Mouse (Mus musculus): ENCODE measurements around the gene Tom1. TPM values are rescaled to one million over a fixed set of nuclear protein-coding genes. Genes with fewer than 3 reads are reported as not detected.

Tom1 gene
- polyA plus RNA-seq, 1 experiment from 2014 or later, result 24.9 TPM

DNA sequence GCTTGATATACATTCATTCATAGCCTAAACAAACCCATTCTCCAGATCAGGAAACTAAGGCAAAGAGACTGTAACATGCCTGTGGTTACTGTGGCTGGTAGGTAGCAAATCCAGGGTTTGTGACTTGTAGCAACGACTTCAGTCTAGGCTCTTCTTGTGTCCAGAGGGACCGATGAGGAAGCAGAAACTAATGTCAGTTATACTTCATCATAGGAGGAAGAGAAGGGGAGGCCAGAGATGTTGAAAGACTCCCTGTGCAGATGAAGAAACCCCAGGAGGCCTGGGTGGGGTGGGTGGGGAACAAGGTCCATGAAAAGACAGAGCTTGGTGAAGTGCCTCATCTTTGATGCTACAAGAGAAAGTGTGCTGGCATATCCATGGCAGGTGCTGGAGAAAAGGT, 22.2 kb downstream of the Tom1 start:
- H3K27ac ChIP-seq (replicated peaks; ENCODE audit: low read depth, low read length), result no peak overlapping the region
- H3K27me3 ChIP-seq (ENCODE audit: control insufficient read depth, insufficient read depth, low read length), result no peaks in the 10 kb centered on the region
- DNase-seq, result no peak
- no peak overlapping the region for H3K9ac ChIP-seq (replicated peaks; ENCODE audit: low read length)
- peaks cover 6% of the 10 kb centered on the region; the same call in 1 of the 2 replicates for H3K36me3 ChIP-seq (ENCODE audit: control insufficient read depth, insufficient read depth, low read length)
- WGBS, result 96% methylated on average over 2 of the region's 2 CpGs
- no peak overlapping the region for H3K4me3 ChIP-seq (replicated peaks; ENCODE audit: low read depth, low read length)
- H3K9me3 ChIP-seq (ENCODE audit: control insufficient read depth, low read length), result no peaks in the 10 kb centered on the region
- no peaks in the 10 kb centered on the region for H3K4me1 ChIP-seq (ENCODE audit: control insufficient read depth, insufficient read depth, low read length)
- ATAC-seq (ENCODE audit: low FRiP score, low TSS enrichment), result no peak
- H3K4me2 ChIP-seq (ENCODE audit: low read length), result no peak overlapping the region

DNA sequence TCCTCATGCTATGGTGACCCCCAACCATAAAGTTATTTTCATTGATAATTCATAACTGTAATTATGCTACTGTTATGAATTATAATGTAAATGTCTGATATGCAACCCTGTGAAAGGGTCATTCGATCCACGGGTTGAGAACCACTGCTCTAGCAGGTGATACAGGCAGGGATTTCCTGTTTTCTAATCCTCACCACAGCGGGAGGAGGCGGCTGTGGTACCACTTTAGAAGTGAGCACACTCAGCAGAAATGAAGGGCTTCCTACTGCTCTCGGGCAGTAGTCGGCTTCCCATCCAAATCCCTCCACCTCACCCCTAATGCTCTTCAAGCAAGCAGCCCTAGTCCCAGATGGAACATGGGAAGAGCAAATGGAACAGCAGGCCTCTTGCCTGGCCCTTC, 26.5 kb downstream of the Tom1 start:
- Histone ChIP-seq H3K27me3 (ENCODE audit: control insufficient read depth, insufficient read depth, low read length) (no peaks in the 10 kb centered on the region), H3K4me2 (ENCODE audit: low read length) (no peak overlapping the region), H3K9me3 (ENCODE audit: control insufficient read depth, low read length) (no peaks in the 10 kb centered on the region), H3K4me1 (ENCODE audit: control insufficient read depth, insufficient read depth, low read length) (no peaks in the 10 kb centered on the region), H3K36me3 (ENCODE audit: control insufficient read depth, insufficient read depth, low read length) (peaks cover 2% of the 10 kb centered on the region; the same call in 1 of the 2 replicates), H3K4me3 (replicated peaks; ENCODE audit: low read depth, low read length) (no peak overlapping the region), H3K9ac (replicated peaks; ENCODE audit: low read length) (no peak overlapping the region), H3K27ac (replicated peaks; ENCODE audit: low read depth, low read length) (no peak overlapping the region)
- DNase-seq (no peak), ATAC-seq (ENCODE audit: low FRiP score, low TSS enrichment) (no peak)
- 84% methylated on average over 6 of the region's 6 CpGs for WGBS

GRCm38 (mm10) chr8:75060815-75061214, 27.3 kb downstream of the Tom1 start:
- DNase-seq (no peak), ATAC-seq (ENCODE audit: low FRiP score, low TSS enrichment) (no peak)
- H3K4me3 ChIP-seq (replicated peaks; ENCODE audit: low read depth, low read length), result no peak overlapping the region
- H3K36me3 ChIP-seq (ENCODE audit: control insufficient read depth, insufficient read depth, low read length), result peaks cover 5% of the 10 kb centered on the region; the same call in 1 of the 2 replicates
- no peaks in the 10 kb centered on the region for H3K9me3 ChIP-seq (ENCODE audit: control insufficient read depth, low read length)
- H3K27me3 ChIP-seq (ENCODE audit: control insufficient read depth, insufficient read depth, low read length), result no peaks in the 10 kb centered on the region
- H3K4me2 ChIP-seq (ENCODE audit: low read length), result no peak overlapping the region
- H3K27ac ChIP-seq (replicated peaks; ENCODE audit: low read depth, low read length), result no peak overlapping the region
- 93% methylated on average over 2 of the region's 2 CpGs for WGBS
- H3K4me1 ChIP-seq (ENCODE audit: control insufficient read depth, insufficient read depth, low read length), result no peaks in the 10 kb centered on the region
- H3K9ac ChIP-seq (replicated peaks; ENCODE audit: low read length), result no peak overlapping the region

DNA sequence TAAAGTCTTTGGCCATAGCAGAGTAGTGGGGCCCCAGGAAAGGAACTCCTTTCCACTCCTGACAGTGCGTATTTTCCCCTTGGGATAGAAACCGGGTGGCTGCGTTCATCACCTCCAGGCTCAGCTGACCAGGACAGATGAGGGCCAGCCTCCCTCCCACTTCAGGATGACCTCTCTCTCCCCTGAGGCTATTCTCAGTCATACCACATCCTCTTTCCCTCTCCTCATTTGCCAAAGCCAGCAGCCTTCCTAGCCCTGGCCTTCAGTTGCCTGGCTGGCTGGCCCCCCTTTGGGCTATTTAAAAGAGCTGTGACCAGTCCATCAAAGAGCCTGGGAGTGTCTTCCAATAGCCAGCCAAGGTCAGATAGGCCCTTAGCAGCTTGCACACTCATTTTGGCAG, 29.8 kb downstream of the Tom1 start:
- Histone ChIP-seq H3K27ac (replicated peaks; ENCODE audit: low read depth, low read length) (no peak overlapping the region), H3K4me3 (replicated peaks; ENCODE audit: low read depth, low read length) (no peak overlapping the region), H3K27me3 (ENCODE audit: control insufficient read depth, insufficient read depth, low read length) (no peaks in the 10 kb centered on the region), H3K9me3 (ENCODE audit: control insufficient read depth, low read length) (no peaks in the 10 kb centered on the region), H3K4me2 (ENCODE audit: low read length) (no peak overlapping the region), H3K36me3 (ENCODE audit: control insufficient read depth, insufficient read depth, low read length) (peaks cover 5% of the 10 kb centered on the region; the same call in 1 of the 2 replicates), H3K4me1 (ENCODE audit: control insufficient read depth, insufficient read depth, low read length) (no peaks in the 10 kb centered on the region), H3K9ac (replicated peaks; ENCODE audit: low read length) (no peak overlapping the region)
- WGBS, result 86% methylated on average over 3 of the region's 3 CpGs
- no peak for DNase-seq
- ATAC-seq (ENCODE audit: low FRiP score, low TSS enrichment), result no peak

DNA sequence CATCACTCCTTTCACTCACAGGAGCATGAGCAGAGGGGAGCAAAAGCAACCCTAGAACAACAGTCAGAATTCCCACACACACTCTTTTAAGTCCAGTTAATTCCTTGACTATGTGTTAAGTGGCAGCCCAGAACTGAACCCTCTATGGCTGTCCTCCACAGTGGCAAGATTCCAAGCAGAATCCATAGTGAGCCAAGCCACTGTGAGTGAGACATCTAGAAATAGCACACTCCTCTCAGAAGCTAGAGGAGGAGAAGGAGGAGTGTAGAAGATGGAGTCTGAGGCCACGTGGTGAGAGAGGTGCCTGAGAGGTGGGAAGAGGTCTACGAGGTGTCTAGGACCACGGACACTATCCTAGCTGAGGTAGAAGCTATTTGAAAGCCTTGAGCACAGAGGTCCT, 31.3 kb downstream of the Tom1 start:
- no peak overlapping the region for H3K4me3 ChIP-seq (replicated peaks; ENCODE audit: low read depth, low read length)
- no peaks in the 10 kb centered on the region for H3K9me3 ChIP-seq (ENCODE audit: control insufficient read depth, low read length)
- H3K9ac ChIP-seq (replicated peaks; ENCODE audit: low read length), result no peak overlapping the region
- no peak overlapping the region for H3K27ac ChIP-seq (replicated peaks; ENCODE audit: low read depth, low read length)
- 89% methylated on average over 3 of the region's 3 CpGs for WGBS
- H3K27me3 ChIP-seq (ENCODE audit: control insufficient read depth, insufficient read depth, low read length), result no peaks in the 10 kb centered on the region
- DNase-seq (no peak), ATAC-seq (ENCODE audit: low FRiP score, low TSS enrichment) (no peak)
- no peaks in the 10 kb centered on the region for H3K4me1 ChIP-seq (ENCODE audit: control insufficient read depth, insufficient read depth, low read length)
- no peak overlapping the region for H3K4me2 ChIP-seq (ENCODE audit: low read length)
- 0 out of 2 replicates have a peak, but pooled peaks cover 5% of the 10 kb centered on the region for H3K36me3 ChIP-seq (ENCODE audit: control insufficient read depth, insufficient read depth, low read length)

GRCm38 (mm10) chr8:75067287-75067686, 33.8 kb downstream of the Tom1 start:
- H3K36me3 ChIP-seq (ENCODE audit: control insufficient read depth, insufficient read depth, low read length), result 0 out of 2 replicates have a peak, but pooled peaks cover 3% of the 10 kb centered on the region
- ATAC-seq (ENCODE audit: low FRiP score, low TSS enrichment), result no peak
- no peaks in the 10 kb centered on the region for H3K9me3 ChIP-seq (ENCODE audit: control insufficient read depth, low read length)
- DNase-seq, result no peak
- no peaks in the 10 kb centered on the region for H3K27me3 ChIP-seq (ENCODE audit: control insufficient read depth, insufficient read depth, low read length)
- no peak overlapping the region for H3K4me2 ChIP-seq (ENCODE audit: low read length)
- WGBS, result 79% methylated on average over 6 of the region's 6 CpGs
- H3K4me1 ChIP-seq (ENCODE audit: control insufficient read depth, insufficient read depth, low read length), result no peaks in the 10 kb centered on the region
- H3K9ac ChIP-seq (replicated peaks; ENCODE audit: low read length), result no peak overlapping the region
- H3K4me3 ChIP-seq (replicated peaks; ENCODE audit: low read depth, low read length), result no peak overlapping the region
- H3K27ac ChIP-seq (replicated peaks; ENCODE audit: low read depth, low read length), result no peak overlapping the region

DNA sequence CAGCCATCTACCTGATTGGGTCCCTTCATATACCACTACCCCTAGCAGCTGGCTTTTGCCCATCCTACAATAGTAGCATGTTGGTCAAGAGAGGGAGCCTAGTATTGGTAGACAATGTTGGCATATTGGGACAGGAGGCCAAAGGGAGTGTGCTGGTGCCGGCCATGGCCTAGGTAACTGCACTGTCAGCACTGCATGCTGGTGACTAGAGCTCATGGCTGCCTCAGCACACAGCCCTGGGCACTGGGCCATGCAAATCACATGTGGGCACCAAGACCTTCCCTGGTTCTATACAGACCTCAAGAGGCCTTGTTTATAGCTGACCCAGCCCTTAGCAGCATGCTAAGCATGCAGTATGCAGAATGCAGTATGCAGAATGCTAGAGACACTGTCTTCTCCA, 36.8 kb downstream of the Tom1 start:
- Histone ChIP-seq H3K4me1 (ENCODE audit: control insufficient read depth, insufficient read depth, low read length) (no peaks in the 10 kb centered on the region), H3K27me3 (ENCODE audit: control insufficient read depth, insufficient read depth, low read length) (no peaks in the 10 kb centered on the region), H3K27ac (replicated peaks; ENCODE audit: low read depth, low read length) (no peak overlapping the region), H3K4me3 (replicated peaks; ENCODE audit: low read depth, low read length) (no peak overlapping the region), H3K36me3 (ENCODE audit: control insufficient read depth, insufficient read depth, low read length) (0 out of 2 replicates have a peak, but pooled peaks cover 3% of the 10 kb centered on the region), H3K9ac (replicated peaks; ENCODE audit: low read length) (no peak overlapping the region), H3K9me3 (ENCODE audit: control insufficient read depth, low read length) (no peaks in the 10 kb centered on the region), H3K4me2 (ENCODE audit: low read length) (no peak overlapping the region)
- 84% methylated on average over 1 of the region's 1 CpGs for WGBS
- ATAC-seq (ENCODE audit: low FRiP score, low TSS enrichment) (no peak), DNase-seq (no peak)

- DNase-seq (peak; percentile 92), ATAC-seq (ENCODE audit: low FRiP score, low TSS enrichment) (peak; percentile 70)
- Histone ChIP-seq H3K27me3 (ENCODE audit: control insufficient read depth, insufficient read depth, low read length) (no peaks in the 10 kb centered on the region), H3K4me1 (ENCODE audit: control insufficient read depth, insufficient read depth, low read length) (no peaks in the 10 kb centered on the region), H3K4me2 (ENCODE audit: low read length) (no peak overlapping the region), H3K36me3 (ENCODE audit: control insufficient read depth, insufficient read depth, low read length) (no peaks in the 10 kb centered on the region), H3K27ac (replicated peaks; ENCODE audit: low read depth, low read length) (no peak overlapping the region), H3K9ac (replicated peaks; ENCODE audit: low read length) (no peak overlapping the region), H3K9me3 (ENCODE audit: control insufficient read depth, low read length) (no peaks in the 10 kb centered on the region), H3K4me3 (replicated peaks; ENCODE audit: low read depth, low read length) (no peak overlapping the region)
- WGBS, result 27% methylated on average over 4 of the region's 4 CpGs
Observed at GRCm38 (mm10) chr8:75071627-75072346, 38.3 kb downstream of the Tom1 start.

- no peak overlapping the region for H3K9ac ChIP-seq (replicated peaks; ENCODE audit: low read length)
- ATAC-seq (ENCODE audit: low FRiP score, low TSS enrichment), result no peak
- H3K9me3 ChIP-seq (ENCODE audit: control insufficient read depth, low read length), result no peaks in the 10 kb centered on the region
- DNase-seq, result no peak
- H3K36me3 ChIP-seq (ENCODE audit: control insufficient read depth, insufficient read depth, low read length), result no peaks in the 10 kb centered on the region
- no peaks in the 10 kb centered on the region for H3K27me3 ChIP-seq (ENCODE audit: control insufficient read depth, insufficient read depth, low read length)
- H3K27ac ChIP-seq (replicated peaks; ENCODE audit: low read depth, low read length), result no peak overlapping the region
- no peaks in the 10 kb centered on the region for H3K4me1 ChIP-seq (ENCODE audit: control insufficient read depth, insufficient read depth, low read length)
- WGBS, result 100% methylated on average over 1 of the region's 1 CpGs
- H3K4me3 ChIP-seq (replicated peaks; ENCODE audit: low read depth, low read length), result no peak overlapping the region
- H3K4me2 ChIP-seq (ENCODE audit: low read length), result no peak overlapping the region
Observed at GRCm38 (mm10) chr8:75074876-75075275, 41.4 kb downstream of the Tom1 start.
